Mouse (Mus musculus) testis, adult 2 months (tissue): ENCODE measurements around the gene Slc12a6.

Experiments used
- CTCF ChIP-seq: fragments of 200-500 bp; IDR thresholded peaks from 2 replicates; pipeline ENCODE4 v1.5.1; 2012; ENCODE audit warnings: low read depth, mild to moderate bottlenecking, inconsistent platforms, low read length, moderate library complexity; ENCODE audit not compliant: control insufficient read depth, insufficient read depth, insufficient replicate concordance
- POLR2A ChIP-seq: fragments of 200-500 bp; IDR thresholded peaks from 2 replicates; pipeline ENCODE4 v1.6.1; 2012; ENCODE audit warnings: low read depth, mild to moderate bottlenecking, inconsistent platforms, low read length, moderate library complexity; ENCODE audit not compliant: control insufficient read depth

GRCm38 (mm10) chr2:112407030-112407429, 141.4 kb downstream of the Slc12a6 start:
- TF ChIP-seq CTCF (no peak), POLR2A (no peak)
